Mouse (Mus musculus) lung, postnatal 0 days (tissue): ENCODE results near the gene Eno2.

Experiments
- CTCF ChIP-seq: IDR thresholded peaks from 2 replicates; pipeline ENCODE4 v1.5.1; 2016; ENCODE audit warnings: antibody characterized with exemption, mild to moderate bottlenecking
- EP300 ChIP-seq: IDR thresholded peaks from 2 replicates; pipeline ENCODE4 v1.6.1; 2016; ENCODE audit warnings: antibody characterized with exemption, mild to moderate bottlenecking, control low read depth

GRCm38 (mm10) chr6:124786756-124787420 is 17.4 kb upstream of the Eno2 start:
- no peak for TF ChIP-seq CTCF
- no peak for TF ChIP-seq EP300
